Mouse (Mus musculus): ENCODE measurements around the gene Ifit1bl2.
"Not testable (repeated sequence)": the region's sequence is repeated elsewhere in the genome, so short reads cannot be mapped to it uniquely, and the experiment has no call there.

Ifit1bl2 gene

GRCm38 (mm10) chr19:34640623-34641022 lies at the start of gene Ifit1bl2, which contains the start of gene Ifit1:
Gene Ifit1bl2 (minus strand): TSS chr19:34640743.
Gene Ifit1 (plus strand): TSS chr19:34640871.
- DNase-seq (ENCODE audit: low read depth, low spot score): no peak

GRCm38 (mm10) chr19:34685530-34685929 lies 45.0 kb upstream of the Ifit1bl2 start:
- no peak for DNase-seq (ENCODE audit: low read depth, low spot score)

- DNase-seq (ENCODE audit: low read depth, low spot score): peak; percentile 63
These were observed 44.3 kb upstream of the Ifit1bl2 start for GRCm38 (mm10) chr19:34684857-34685256.

DNA sequence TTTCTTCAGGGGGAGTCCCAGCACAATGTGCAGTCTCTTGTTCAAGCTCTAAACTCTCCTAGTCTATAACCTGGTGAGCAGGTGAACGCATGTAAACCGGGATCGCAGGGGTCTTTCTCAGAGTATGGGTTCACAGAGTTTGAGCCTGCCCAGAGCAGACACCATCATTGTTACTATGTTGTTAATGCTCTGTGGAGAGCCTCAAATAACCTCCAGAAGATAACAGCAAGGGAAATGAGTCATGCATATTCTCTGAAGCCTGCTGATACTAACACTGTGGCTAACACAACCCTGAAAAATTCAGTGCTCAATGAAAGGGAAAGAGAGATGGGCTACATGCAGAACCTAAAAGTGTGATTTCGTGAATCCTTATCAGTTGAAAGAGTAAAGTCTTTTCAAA lies 37.9 kb upstream of the Ifit1bl2 start:
- DNase-seq (ENCODE audit: low read depth, low spot score): no peak

- DNase-seq (ENCODE audit: low read depth, low spot score): no peak
These were observed 32.9 kb upstream of the Ifit1bl2 start for GRCm38 (mm10) chr19:34673476-34673875.

GRCm38 (mm10) chr19:34666127-34666526 lies 25.6 kb upstream of the Ifit1bl2 start:
- DNase-seq (ENCODE audit: low read depth, low spot score): peak; percentile 78

GRCm38 (mm10) chr19:34662740-34663139 lies 22.2 kb upstream of the Ifit1bl2 start:
- no peak for DNase-seq (ENCODE audit: low read depth, low spot score)

DNA sequence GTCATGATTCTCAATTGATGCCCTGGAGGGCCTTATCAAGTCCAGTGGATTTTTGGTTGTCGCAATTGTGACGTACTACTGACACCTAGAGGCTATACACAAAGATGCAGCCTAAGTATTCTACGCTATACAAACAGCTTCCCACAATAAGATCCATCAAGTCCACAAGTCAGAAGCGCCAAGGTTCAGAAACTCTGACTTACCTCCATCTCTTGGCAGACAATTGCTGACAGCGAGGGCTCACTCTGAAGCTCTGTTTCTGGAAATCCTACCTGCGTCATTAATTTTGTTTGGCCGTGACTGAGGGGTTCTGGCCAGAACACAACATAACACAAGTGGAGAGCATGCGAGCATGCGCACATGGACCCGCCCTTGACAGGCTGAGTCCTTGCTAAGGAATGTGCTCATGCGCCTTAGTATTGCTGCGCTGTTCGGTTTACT lies 21.5 kb upstream of the Ifit1bl2 start:
- DNase-seq (ENCODE audit: low read depth, low spot score): peak; percentile 74

- peak; percentile 7 for DNase-seq (ENCODE audit: low read depth, low spot score)
These were observed 16.2 kb upstream of the Ifit1bl2 start for GRCm38 (mm10) chr19:34656511-34657298.

DNA sequence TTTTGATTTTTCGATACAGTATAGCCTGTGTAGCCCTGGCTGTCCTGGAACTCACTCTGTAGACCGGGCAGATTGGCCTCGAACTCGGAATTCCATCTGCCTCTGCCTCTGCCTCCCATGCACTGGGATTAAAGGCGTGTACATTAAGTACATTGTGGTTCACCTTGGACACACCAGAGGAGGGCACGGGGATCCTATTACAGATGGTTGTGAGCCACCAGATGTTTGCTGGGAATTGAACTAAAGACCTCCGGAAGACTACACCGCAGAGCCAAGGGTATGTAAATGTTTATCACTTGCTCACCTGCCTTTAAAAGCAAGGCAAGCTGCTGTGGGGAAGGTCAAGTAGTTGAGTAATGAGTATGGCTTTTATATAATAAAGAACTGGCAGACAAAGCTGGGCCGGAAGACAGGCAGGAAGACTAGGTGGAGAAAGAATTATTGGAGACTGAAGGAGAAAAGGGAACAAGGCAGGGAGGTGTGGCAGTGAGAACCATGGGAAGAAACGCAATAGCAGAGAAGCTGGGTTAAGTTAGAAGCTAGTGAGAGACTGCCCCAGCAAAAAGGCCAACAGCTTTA lies 14.8 kb upstream of the Ifit1bl2 start:
- no peak for DNase-seq (ENCODE audit: low read depth, low spot score)

- DNase-seq (ENCODE audit: low read depth, low spot score): no peak
These were observed 10.5 kb upstream of the Ifit1bl2 start for GRCm38 (mm10) chr19:34650997-34651396.

- no peak for DNase-seq (ENCODE audit: low read depth, low spot score)
These were observed 9.7 kb upstream of the Ifit1bl2 start for GRCm38 (mm10) chr19:34650276-34650675.

DNA sequence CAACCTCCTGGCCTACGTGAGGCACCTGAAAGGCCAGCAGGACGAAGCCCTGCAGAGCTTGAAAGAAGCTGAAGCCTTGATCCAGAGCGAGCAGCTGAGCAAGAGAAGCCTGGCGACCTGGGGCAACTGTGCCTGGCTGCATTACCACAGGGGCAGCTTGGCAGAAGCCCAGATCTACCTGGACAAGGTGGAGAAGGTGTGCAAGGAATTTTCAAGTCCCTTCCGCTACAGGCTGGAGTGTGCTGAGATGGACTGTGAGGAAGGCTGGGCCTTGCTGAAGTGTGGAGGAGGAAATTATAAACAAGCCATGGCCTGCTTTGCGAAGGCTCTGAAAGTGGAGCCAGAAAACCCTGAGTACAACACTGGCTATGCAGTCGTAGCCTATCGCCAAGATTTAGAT lies 7.1 kb upstream of the Ifit1bl2 start:
- not testable (repeated sequence) for DNase-seq (ENCODE audit: low read depth, low spot score)

DNA sequence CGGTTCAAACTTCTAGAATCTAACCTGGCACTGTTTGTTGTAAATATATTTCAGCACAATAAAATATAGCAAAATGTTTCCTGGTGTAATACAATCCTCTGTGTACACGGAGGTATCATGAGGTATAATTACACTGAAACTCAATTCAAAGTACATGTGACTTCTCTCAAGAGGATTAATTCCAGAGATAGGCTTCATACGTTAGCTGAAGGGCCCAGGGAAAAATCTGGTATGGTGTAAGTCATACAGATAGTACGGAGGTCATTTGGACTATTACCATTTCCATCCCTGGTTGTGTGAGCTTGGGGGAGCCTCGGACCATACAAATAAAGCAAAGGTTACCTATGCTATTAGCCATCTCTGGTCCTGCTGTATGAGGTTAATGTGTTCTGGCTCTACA lies 2.1 kb upstream of the Ifit1bl2 start:
- DNase-seq (ENCODE audit: low read depth, low spot score): no peak

- DNase-seq (ENCODE audit: low read depth, low spot score): peak; percentile 73
These were observed 3.5 kb downstream of the Ifit1bl2 start for GRCm38 (mm10) chr19:34636933-34637557.

- DNase-seq (ENCODE audit: low read depth, low spot score): no peak
These were observed 7.1 kb downstream of the Ifit1bl2 start for GRCm38 (mm10) chr19:34633484-34633883.

DNA sequence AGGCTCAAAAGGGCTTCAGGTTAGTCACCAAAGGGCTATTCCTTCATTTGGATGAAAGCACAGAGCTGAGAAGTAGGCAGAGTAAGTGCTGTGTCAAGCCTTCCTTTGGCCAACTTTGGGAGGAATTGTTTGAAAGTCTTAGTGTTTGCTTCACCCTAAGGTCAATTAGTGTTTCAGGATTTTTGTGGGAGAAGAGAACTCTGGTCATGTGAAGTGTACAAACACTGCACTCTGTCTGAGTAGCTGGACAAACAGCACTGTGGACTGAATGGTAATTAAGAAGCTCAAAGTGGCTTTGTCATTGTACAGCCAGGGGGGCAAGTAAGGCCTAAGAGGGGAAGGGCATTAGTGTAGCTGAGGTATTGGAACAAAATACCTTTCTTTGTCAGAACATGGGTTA lies 9.1 kb downstream of the Ifit1bl2 start:
- DNase-seq (ENCODE audit: low read depth, low spot score): no peak

GRCm38 (mm10) chr19:34627496-34627895 lies 13.0 kb downstream of the Ifit1bl2 start:
- no peak for DNase-seq (ENCODE audit: low read depth, low spot score)

- no peak for DNase-seq (ENCODE audit: low read depth, low spot score)
These were observed 15.9 kb downstream of the Ifit1bl2 start for GRCm38 (mm10) chr19:34624663-34625062.

DNA sequence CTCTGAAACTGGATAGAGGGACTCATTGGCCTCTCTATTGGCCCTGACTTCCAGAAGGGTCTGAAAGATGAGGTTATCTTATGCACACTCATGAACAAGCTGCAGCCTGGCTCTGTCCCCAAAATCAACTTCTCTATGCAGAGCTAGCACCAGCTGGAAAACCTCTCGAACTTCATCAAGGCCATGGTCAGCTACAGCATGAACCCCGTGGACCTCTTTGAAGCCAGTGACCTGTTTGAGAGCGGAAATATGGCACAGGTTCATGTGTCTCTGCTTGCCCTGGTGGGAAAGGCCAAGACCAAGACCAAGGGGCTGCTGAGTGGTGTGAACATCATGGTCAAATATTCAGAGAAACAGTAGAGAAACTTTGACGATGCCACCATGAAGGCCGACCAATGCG lies 16.8 kb downstream of the Ifit1bl2 start:
- no peak for DNase-seq (ENCODE audit: low read depth, low spot score)

GRCm38 (mm10) chr19:34620871-34621270 lies 19.7 kb downstream of the Ifit1bl2 start:
- no peak for DNase-seq (ENCODE audit: low read depth, low spot score)

GRCm38 (mm10) chr19:34612243-34613001 lies 28.1 kb downstream of the Ifit1bl2 start:
- DNase-seq (ENCODE audit: low read depth, low spot score): not testable (repeated sequence)
